Mouse (Mus musculus) limb, embryonic 13.5 days (tissue): ENCODE measurements around the gene Ppcs. TPM values are rescaled to one million over a fixed set of nuclear protein-coding genes. Genes with fewer than 3 reads are reported as not detected.
A peak's percentile ranks its signal among the peaks of the same experiment; 100 is the strongest.

ENCODE experiments used
- ATAC-seq: fragments of 200-750 bp; cut with Nextera tagmentation; 2 replicates; pipeline ENCODE4 v1.8.0; 2017; ENCODE audit warnings: low read depth, moderate number of reproducible peaks, moderate TSS enrichment; ENCODE audit not compliant: low FRiP score
- H3K27ac ChIP-seq: fragments of 300-500 bp; sonication (generic); 2 replicates; pipeline ENCODE4 v1.5.1; 2015; ENCODE audit warnings: inconsistent platforms, mild to moderate bottlenecking, moderate library complexity
- H3K27me3 ChIP-seq: fragments of 300-500 bp; sonication (generic); 2 replicates; pipeline ENCODE4 v1.6.1; 2015; ENCODE audit warnings: mild to moderate bottlenecking, inconsistent platforms
- H3K36me3 ChIP-seq: fragments of 300-500 bp; sonication (generic); 2 replicates; pipeline ENCODE4 v1.6.1; 2015; ENCODE audit warnings: inconsistent platforms, mild to moderate bottlenecking, moderate library complexity
- H3K4me1 ChIP-seq: fragments of 300-500 bp; sonication (generic); 2 replicates; pipeline ENCODE4 v1.6.1; 2015; ENCODE audit warnings: inconsistent platforms
- H3K4me2 ChIP-seq: fragments of 300-500 bp; sonication (generic); replicated peaks from 2 replicates; pipeline ENCODE4 v1.6.1; 2015; ENCODE audit warnings: inconsistent platforms, mild to moderate bottlenecking, moderate library complexity
- H3K4me3 ChIP-seq: fragments of 300-500 bp; sonication (generic); 2 replicates; pipeline ENCODE4 v1.5.1; 2015; ENCODE audit warnings: moderate library complexity, mild to moderate bottlenecking, inconsistent platforms
- H3K9ac ChIP-seq: fragments of 300-500 bp; sonication (generic); 2 replicates; pipeline ENCODE4 v1.6.1; 2015; ENCODE audit warnings: mild to moderate bottlenecking, inconsistent platforms
- H3K9me3 ChIP-seq: fragments of 300-500 bp; sonication (generic); 2 replicates; pipeline ENCODE4 v1.6.1; 2016; ENCODE audit warnings: inconsistent platforms
- WGBS: fragments of 180-500 bp; shearing (Covaris S2); methylation state at CpG from one replicate; pipeline ENCODE4 v1.1.7; 2015; 5-methylcytosine and 5-hydroxymethylcytosine counted together
- polyA plus RNA-seq: library from polyadenylated mRNA; unstranded; fragments of >200 nt; fragmentation: Nextera tagmentation; extraction: Ambion mirVana; gene quantifications from 2 replicates; pipeline ENCODE4 v1.2.1, GENCODE M21; 2015

The Ppcs gene
- polyA plus RNA-seq, result 29.3 and 33.0 TPM in 2 replicates

GRCm38 (mm10) chr4:119422294-119422964, at the start of gene Ppcs, which contains the start of gene Zmynd12:
Ppcs (minus strand) TSS chr4:119422420.
Zmynd12 (plus strand) TSS chr4:119422814.
- Histone ChIP-seq H3K27ac (peak within 1 kb of the TSS; percentile 85), H3K4me2 (peak within 1 kb of the TSS; percentile 92), H3K4me1 (peaks cover 19% of the 10 kb centered on the region), H3K36me3 (peaks cover 9% of the 10 kb centered on the region), H3K9ac (peak within 1 kb of the TSS; percentile 90), H3K27me3 (no peaks in the 10 kb centered on the region), H3K9me3 (no peaks in the 10 kb centered on the region), H3K4me3 (peak within 1 kb of the TSS; percentile 73)
- under 1% methylated on average over 52 of the region's 52 CpGs for WGBS
- ATAC-seq, result peak; percentile 94

GRCm38 (mm10) chr4:119467720-119468380, 45.6 kb upstream of the Ppcs start:
- no peak overlapping the region for H3K27ac ChIP-seq
- no peaks in the 10 kb centered on the region for H3K36me3 ChIP-seq
- 79% methylated on average over 16 of the region's 16 CpGs for WGBS
- H3K4me1 ChIP-seq, result peaks cover 17% of the 10 kb centered on the region
- H3K4me2 ChIP-seq, result no peak overlapping the region
- H3K9me3 ChIP-seq, result no peaks in the 10 kb centered on the region
- no peak for ATAC-seq
- H3K9ac ChIP-seq, result no peak overlapping the region
- H3K4me3 ChIP-seq, result no peak overlapping the region
- peaks cover 7% of the 10 kb centered on the region; the same call in 1 of the 2 replicates for H3K27me3 ChIP-seq

- WGBS, result 91% methylated on average over 5 of the region's 5 CpGs
Observed at GRCm38 (mm10) chr4:119465841-119466240, 43.6 kb upstream of the Ppcs start.

GRCm38 (mm10) chr4:119463756-119464419, 41.7 kb upstream of the Ppcs start:
- no peak for ATAC-seq
- H3K4me3 ChIP-seq, result no peak overlapping the region
- H3K27ac ChIP-seq, result no peak overlapping the region
- 61% methylated on average over 13 of the region's 13 CpGs for WGBS
- peaks cover 7% of the 10 kb centered on the region; the same call in 1 of the 2 replicates for H3K27me3 ChIP-seq
- no peaks in the 10 kb centered on the region for H3K9me3 ChIP-seq
- no peak overlapping the region for H3K9ac ChIP-seq
- H3K4me2 ChIP-seq, result no peak overlapping the region
- peaks cover 40% of the 10 kb centered on the region for H3K4me1 ChIP-seq
- no peaks in the 10 kb centered on the region for H3K36me3 ChIP-seq

More at GRCm38 (mm10) chr4:119465841-119466240, 43.6 kb upstream of the Ppcs start:
- Histone ChIP-seq H3K36me3 (no peaks in the 10 kb centered on the region), H3K4me1 (peaks cover 35% of the 10 kb centered on the region), H3K27me3 (peaks cover 7% of the 10 kb centered on the region; the same call in 1 of the 2 replicates), H3K9ac (no peak overlapping the region), H3K9me3 (no peaks in the 10 kb centered on the region), H3K4me3 (no peak overlapping the region), H3K27ac (no peak overlapping the region), H3K4me2 (no peak overlapping the region)
- ATAC-seq, result no peak

- no peak overlapping the region for H3K4me3 ChIP-seq
- H3K36me3 ChIP-seq, result no peaks in the 10 kb centered on the region
- ATAC-seq, result peak; percentile 76
- H3K9ac ChIP-seq, result no peak overlapping the region
- peak overlapping the region; percentile 11; the same call in 1 of the 2 replicates for H3K27ac ChIP-seq
- H3K4me2 ChIP-seq, result peak overlapping the region; percentile 35
- peaks cover 7% of the 10 kb centered on the region; the same call in 1 of the 2 replicates for H3K27me3 ChIP-seq
- peaks cover 41% of the 10 kb centered on the region for H3K4me1 ChIP-seq
- WGBS, result 34% methylated on average over 11 of the region's 11 CpGs
- no peaks in the 10 kb centered on the region for H3K9me3 ChIP-seq
Observed at GRCm38 (mm10) chr4:119462858-119463755, 40.9 kb upstream of the Ppcs start.

DNA sequence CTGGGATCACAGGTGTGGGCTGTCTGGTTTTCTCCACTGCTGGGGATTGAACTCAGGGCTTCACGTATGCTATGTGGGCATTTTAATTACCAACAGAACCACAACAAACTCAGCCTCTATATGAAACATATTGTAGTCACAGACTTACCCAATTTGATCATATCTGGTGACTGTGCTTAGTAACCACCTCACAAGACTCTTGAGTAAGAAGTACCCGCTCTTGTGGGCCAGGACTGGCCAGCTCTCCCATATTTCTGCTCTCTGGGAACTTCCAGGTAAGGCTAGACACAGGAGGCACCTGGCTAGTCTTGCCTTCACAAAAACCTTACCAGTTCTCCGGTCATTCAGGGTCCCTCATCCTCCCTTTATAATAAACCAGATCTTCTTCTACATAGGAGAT, 40.2 kb upstream of the Ppcs start:
- Histone ChIP-seq H3K9me3 (no peaks in the 10 kb centered on the region), H3K4me1 (peaks cover 43% of the 10 kb centered on the region), H3K4me2 (no peak overlapping the region), H3K27me3 (peaks cover 6% of the 10 kb centered on the region; the same call in 1 of the 2 replicates), H3K27ac (no peak overlapping the region), H3K4me3 (no peak overlapping the region), H3K9ac (no peak overlapping the region), H3K36me3 (no peaks in the 10 kb centered on the region)
- 76% methylated on average over 3 of the region's 3 CpGs for WGBS
- no peak for ATAC-seq

DNA sequence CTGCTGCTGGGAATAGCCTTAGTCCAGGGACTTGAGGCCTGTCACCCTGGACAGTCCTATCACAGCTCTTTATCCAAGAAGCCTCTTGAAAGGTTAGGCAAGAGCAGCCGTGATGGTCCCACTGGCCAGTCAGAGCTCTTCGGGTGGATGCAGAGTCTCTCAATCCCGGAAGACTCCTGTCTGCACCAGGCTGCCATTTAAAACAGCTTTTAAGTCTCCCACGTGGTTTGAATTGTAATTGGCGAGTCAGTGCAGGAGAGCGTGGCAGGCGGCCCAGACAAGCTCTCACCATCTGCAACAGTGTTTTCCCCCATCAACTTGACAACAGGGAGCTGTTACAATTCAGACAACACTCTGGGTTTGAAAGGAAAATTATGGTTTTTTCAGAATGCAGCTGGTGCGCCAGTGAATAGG, 38.5 kb upstream of the Ppcs start:
- Histone ChIP-seq H3K36me3 (no peaks in the 10 kb centered on the region), H3K27ac (peak overlapping the region; percentile 44; the same call in 1 of the 2 replicates), H3K9me3 (no peaks in the 10 kb centered on the region), H3K4me3 (no peak overlapping the region), H3K4me1 (peaks cover 43% of the 10 kb centered on the region), H3K27me3 (0 out of 2 replicates have a peak, but pooled peaks cover 3% of the 10 kb centered on the region), H3K4me2 (peak overlapping the region; percentile 9; the same call in 1 of the 2 replicates), H3K9ac (no peak overlapping the region)
- ATAC-seq, result peak; percentile 46; the same call in 1 of the 2 replicates
- WGBS, result 25% methylated on average over 8 of the region's 8 CpGs

DNA sequence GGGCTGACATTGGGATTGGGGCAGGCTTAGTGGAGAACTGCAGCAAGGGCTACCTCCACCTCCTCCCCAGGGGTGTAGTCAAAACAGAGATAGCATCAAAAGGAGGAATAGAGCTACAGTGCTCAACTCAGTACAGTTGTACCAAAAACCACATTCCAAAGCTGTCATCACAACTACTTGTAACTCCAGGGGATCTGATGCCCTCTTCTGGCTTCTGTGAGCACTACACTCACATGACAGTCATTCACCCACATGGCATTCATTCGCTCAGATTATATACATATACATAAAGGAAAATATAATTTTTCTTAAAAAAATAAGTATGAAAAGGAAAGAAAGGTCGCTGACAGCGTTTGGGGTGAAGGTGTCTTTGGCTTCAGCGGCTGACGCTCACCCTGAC, 38.1 kb upstream of the Ppcs start:
- WGBS, result 65% methylated on average over 5 of the region's 5 CpGs
- Histone ChIP-seq H3K4me3 (no peak overlapping the region), H3K4me1 (peaks cover 43% of the 10 kb centered on the region), H3K4me2 (no peak overlapping the region), H3K36me3 (no peaks in the 10 kb centered on the region), H3K27me3 (no peaks in the 10 kb centered on the region), H3K9me3 (no peaks in the 10 kb centered on the region), H3K27ac (peak overlapping the region; percentile 44; the same call in 1 of the 2 replicates), H3K9ac (no peak overlapping the region)
- no peak for ATAC-seq

DNA sequence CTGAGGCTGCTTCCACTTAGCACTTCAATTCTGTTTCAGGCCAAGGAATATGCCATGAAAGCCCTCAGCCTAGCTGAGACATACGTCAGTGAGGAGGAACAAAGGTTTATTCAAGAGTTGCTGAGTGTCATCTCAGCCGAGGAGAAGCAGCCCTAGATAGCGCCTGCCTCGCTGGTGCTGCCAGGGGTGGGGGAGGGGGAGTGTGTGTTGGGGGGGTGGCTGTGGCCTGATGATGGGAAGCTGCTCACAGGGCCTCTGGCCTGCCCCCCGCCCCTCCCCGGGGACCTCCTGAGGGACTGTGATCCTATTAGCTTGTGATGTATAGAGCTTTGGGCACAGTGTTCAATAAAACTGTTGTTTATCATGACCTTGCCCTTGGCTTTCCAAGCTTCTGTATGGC, 31.3 kb upstream of the Ppcs start:
- peaks cover 7% of the 10 kb centered on the region; the same call in 1 of the 2 replicates for H3K4me1 ChIP-seq
- H3K27ac ChIP-seq, result no peak overlapping the region
- no peak overlapping the region for H3K9ac ChIP-seq
- no peak overlapping the region for H3K4me2 ChIP-seq
- 26% methylated on average over 6 of the region's 6 CpGs for WGBS
- ATAC-seq, result no peak
- no peak overlapping the region for H3K4me3 ChIP-seq
- no peaks in the 10 kb centered on the region for H3K27me3 ChIP-seq
- no peaks in the 10 kb centered on the region for H3K9me3 ChIP-seq
- no peaks in the 10 kb centered on the region for H3K36me3 ChIP-seq

GRCm38 (mm10) chr4:119453128-119453527, 30.9 kb upstream of the Ppcs start:
- H3K9me3 ChIP-seq, result no peaks in the 10 kb centered on the region
- no peak overlapping the region for H3K4me3 ChIP-seq
- WGBS, result 71% methylated on average over 5 of the region's 5 CpGs
- H3K4me1 ChIP-seq, result peaks cover 6% of the 10 kb centered on the region; the same call in 1 of the 2 replicates
- H3K27ac ChIP-seq, result no peak overlapping the region
- no peak for ATAC-seq
- H3K36me3 ChIP-seq, result no peaks in the 10 kb centered on the region
- H3K9ac ChIP-seq, result no peak overlapping the region
- no peaks in the 10 kb centered on the region for H3K27me3 ChIP-seq
- H3K4me2 ChIP-seq, result no peak overlapping the region

- no peak overlapping the region for H3K9ac ChIP-seq
- no peak overlapping the region for H3K27ac ChIP-seq
- no peak for ATAC-seq
- H3K36me3 ChIP-seq, result no peaks in the 10 kb centered on the region
- H3K4me1 ChIP-seq, result 0 out of 2 replicates have a peak, but pooled peaks cover 4% of the 10 kb centered on the region
- H3K4me3 ChIP-seq, result no peak overlapping the region
- H3K4me2 ChIP-seq, result no peak overlapping the region
- H3K27me3 ChIP-seq, result no peaks in the 10 kb centered on the region
- WGBS, result 61% methylated on average over 7 of the region's 7 CpGs
- H3K9me3 ChIP-seq, result no peaks in the 10 kb centered on the region
Observed at GRCm38 (mm10) chr4:119450436-119450835, 28.2 kb upstream of the Ppcs start.
